Mouse (Mus musculus): ENCODE data around the gene Tmem189. TPM values are rescaled to one million over a fixed set of nuclear protein-coding genes. Genes with fewer than 3 reads are reported as not detected.
A peak's percentile ranks its signal among the peaks of the same experiment; 100 is the strongest.

The Tmem189 gene
- total and polyA plus RNA-seq, 2 experiments from 2014 or later = 39.3 to 76.8 TPM

- 80% methylated on average over 4 of the region's 4 CpGs for WGBS
- no peak overlapping the region for H3K27ac ChIP-seq (ENCODE audit: low read depth)
- no peak for ATAC-seq (ENCODE audit: insufficient read depth, low read depth)
Observed at GRCm38 (mm10) chr2:167719520-167719919, 29.9 kb upstream of the Tmem189 start.

DNA sequence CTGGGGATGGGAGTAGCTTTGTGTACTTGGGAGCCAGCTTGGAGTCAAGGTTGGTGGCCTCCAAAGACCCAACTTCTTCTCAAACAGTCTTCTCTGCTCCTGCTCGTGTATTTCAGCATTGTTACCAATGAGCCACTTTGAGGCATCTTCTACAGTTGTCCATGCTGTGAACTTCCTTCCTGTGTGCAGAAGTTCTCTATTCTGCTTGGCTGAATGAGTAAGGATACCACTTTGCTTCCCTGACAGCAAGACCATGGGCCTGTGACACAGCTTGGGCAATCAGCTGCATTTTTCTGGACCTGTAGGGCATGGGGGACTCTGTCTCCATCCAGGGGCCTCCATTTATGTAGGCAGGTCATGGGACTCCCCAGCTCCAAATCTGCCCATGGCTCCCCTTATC, 27.6 kb upstream of the Tmem189 start:
- H3K4me1 ChIP-seq (ENCODE audit: control insufficient read depth, insufficient read depth) = peaks cover 8% of the 10 kb centered on the region
- no peaks in the 10 kb centered on the region for H3K36me3 ChIP-seq (replicated peaks; ENCODE audit: control insufficient read depth, insufficient read depth, low read length)
- no peak overlapping the region for H3K4me3 ChIP-seq (ENCODE audit: low read depth, low read length)
- 44% methylated on average over 1 of the region's 1 CpGs for WGBS
- H3K27me3 ChIP-seq (ENCODE audit: control insufficient read depth, insufficient read depth, low read length) = no peaks in the 10 kb centered on the region
- DNase-seq (ENCODE audit: low spot score) (no peak), ATAC-seq (ENCODE audit: insufficient read depth, low read depth) (no peak)
- no peak for TF ChIP-seq EP300 (IDR thresholded peaks at IDR 0.05; ENCODE audit: low read depth)
- TF ChIP-seq CTCF (IDR thresholded peaks at IDR 0.05; ENCODE audit: low read depth) = no peak
- no peak overlapping the region for H3K9ac ChIP-seq (replicated peaks; ENCODE audit: low read depth, low read length)
- H3K4me2 ChIP-seq (ENCODE audit: low read depth, low read length) = no peak overlapping the region
- H3K9me3 ChIP-seq (replicated peaks; ENCODE audit: control insufficient read depth, low read length) = no peaks in the 10 kb centered on the region
- no peak overlapping the region for H3K27ac ChIP-seq (ENCODE audit: low read depth)

More at GRCm38 (mm10) chr2:167719520-167719919, 29.9 kb upstream of the Tmem189 start:
- no peak for TF ChIP-seq CTCF (IDR thresholded peaks at IDR 0.05; ENCODE audit: low read depth)
- TF ChIP-seq EP300 (IDR thresholded peaks at IDR 0.05; ENCODE audit: low read depth) = no peak
- Histone ChIP-seq H3K36me3 (replicated peaks; ENCODE audit: control insufficient read depth, insufficient read depth, low read length) (no peaks in the 10 kb centered on the region), H3K4me3 (ENCODE audit: low read depth, low read length) (no peak overlapping the region), H3K9ac (replicated peaks; ENCODE audit: low read depth, low read length) (no peak overlapping the region), H3K27me3 (ENCODE audit: control insufficient read depth, insufficient read depth, low read length) (no peaks in the 10 kb centered on the region), H3K4me1 (ENCODE audit: control insufficient read depth, insufficient read depth) (no peaks in the 10 kb centered on the region), H3K4me2 (ENCODE audit: low read depth, low read length) (no peak overlapping the region), H3K9me3 (replicated peaks; ENCODE audit: control insufficient read depth, low read length) (no peaks in the 10 kb centered on the region)
- no peak for DNase-seq (ENCODE audit: low spot score)

DNA sequence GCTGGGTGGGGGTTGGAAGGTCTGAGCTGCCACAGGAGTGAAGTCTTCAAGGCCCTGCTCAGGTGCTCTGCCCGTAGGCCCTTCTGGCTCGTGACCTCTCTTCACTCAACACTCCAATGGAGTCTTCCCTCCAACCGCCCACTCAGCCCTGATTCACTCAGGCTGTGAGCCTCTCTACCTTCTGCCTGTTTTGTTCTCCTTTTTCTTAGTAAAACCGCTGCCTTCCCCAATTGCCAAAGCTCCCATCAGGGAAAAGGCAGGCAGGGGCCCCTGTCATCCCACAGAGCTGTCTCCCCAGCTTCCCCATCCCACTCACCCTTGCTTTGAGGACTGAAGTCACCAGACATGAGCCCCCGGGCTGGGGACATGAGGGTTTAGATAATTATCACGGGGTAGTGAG, 25.4 kb upstream of the Tmem189 start:
- Histone ChIP-seq H3K27ac (ENCODE audit: low read depth) (no peak overlapping the region), H3K9me3 (replicated peaks; ENCODE audit: control insufficient read depth, low read length) (no peaks in the 10 kb centered on the region), H3K36me3 (replicated peaks; ENCODE audit: control insufficient read depth, insufficient read depth, low read length) (no peaks in the 10 kb centered on the region), H3K4me2 (ENCODE audit: low read depth, low read length) (no peak overlapping the region), H3K27me3 (ENCODE audit: control insufficient read depth, insufficient read depth, low read length) (no peaks in the 10 kb centered on the region), H3K4me1 (ENCODE audit: control insufficient read depth, insufficient read depth) (peaks cover 8% of the 10 kb centered on the region), H3K4me3 (ENCODE audit: low read depth, low read length) (no peak overlapping the region), H3K9ac (replicated peaks; ENCODE audit: low read depth, low read length) (no peak overlapping the region)
- ATAC-seq (ENCODE audit: insufficient read depth, low read depth) (no peak), DNase-seq (ENCODE audit: low spot score) (no peak)
- WGBS = 69% methylated on average over 6 of the region's 6 CpGs
- TF ChIP-seq EP300 (IDR thresholded peaks at IDR 0.05; ENCODE audit: low read depth) (no peak), CTCF (IDR thresholded peaks at IDR 0.05; ENCODE audit: low read depth) (no peak)

GRCm38 (mm10) chr2:167714298-167714697, 24.7 kb upstream of the Tmem189 start:
- no peaks in the 10 kb centered on the region for H3K27me3 ChIP-seq (ENCODE audit: control insufficient read depth, insufficient read depth, low read length)
- WGBS = 81% methylated on average over 6 of the region's 6 CpGs
- peak overlapping the region; percentile 70; the same call in 1 of the 2 replicates for H3K27ac ChIP-seq (ENCODE audit: low read depth)
- no peaks in the 10 kb centered on the region for H3K36me3 ChIP-seq (replicated peaks; ENCODE audit: control insufficient read depth, insufficient read depth, low read length)
- H3K9ac ChIP-seq (replicated peaks; ENCODE audit: low read depth, low read length) = no peak overlapping the region
- no peak for ATAC-seq (ENCODE audit: insufficient read depth, low read depth)
- H3K9me3 ChIP-seq (replicated peaks; ENCODE audit: control insufficient read depth, low read length) = no peaks in the 10 kb centered on the region
- no peak overlapping the region for H3K4me3 ChIP-seq (ENCODE audit: low read depth, low read length)
- TF ChIP-seq CTCF (IDR thresholded peaks at IDR 0.05; ENCODE audit: low read depth) = no peak
- no peak for TF ChIP-seq EP300 (IDR thresholded peaks at IDR 0.05; ENCODE audit: low read depth)
- no peak overlapping the region for H3K4me2 ChIP-seq (ENCODE audit: low read depth, low read length)
- H3K4me1 ChIP-seq (ENCODE audit: control insufficient read depth, insufficient read depth) = peaks cover 8% of the 10 kb centered on the region
- no peak for DNase-seq (ENCODE audit: low spot score)

DNA sequence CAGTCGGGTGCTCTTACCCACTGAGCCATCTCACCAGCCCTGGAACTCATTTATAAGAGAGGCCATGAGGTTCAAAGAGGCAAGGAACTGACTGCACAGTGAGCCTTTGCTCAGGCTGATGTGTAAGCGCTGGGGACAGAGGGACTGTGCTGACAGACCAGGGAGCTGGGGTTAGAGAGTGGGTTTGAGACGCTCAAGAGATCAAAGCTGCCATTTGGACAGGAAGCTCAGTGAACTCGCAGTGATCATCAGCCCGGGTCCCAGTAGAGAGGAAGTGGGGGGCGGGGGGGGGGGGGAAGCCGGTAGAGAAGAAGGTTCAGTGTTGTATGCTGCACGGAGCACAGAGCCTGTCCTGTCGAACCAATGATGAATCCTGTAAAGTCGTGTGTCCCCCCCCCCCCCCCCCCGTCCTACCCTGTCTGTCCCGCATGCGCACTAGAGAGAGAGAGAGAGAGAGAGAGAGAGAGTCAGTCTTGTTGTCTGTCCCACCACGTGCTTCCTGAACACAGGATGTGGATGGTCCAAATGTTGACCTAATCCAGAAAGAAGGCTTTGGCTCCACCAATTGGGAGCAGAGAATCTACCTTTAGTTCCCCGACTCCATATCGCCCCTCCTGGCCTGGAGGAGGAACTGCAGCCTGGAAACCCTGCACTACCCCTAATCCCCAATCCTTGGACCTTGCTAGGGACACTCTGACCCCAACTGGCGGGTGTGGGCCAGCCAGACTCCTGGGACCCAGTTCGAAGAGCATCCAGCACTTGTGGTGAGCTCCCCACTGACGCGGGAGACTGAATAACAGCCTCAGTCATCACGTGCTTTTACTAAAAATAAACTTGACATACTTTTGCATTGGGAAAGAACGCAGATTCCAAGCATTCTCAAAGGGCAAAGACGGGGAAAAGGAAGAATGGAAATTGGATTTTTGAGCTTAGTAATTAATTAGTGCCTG, 23.5 kb upstream of the Tmem189 start:
- 44% methylated on average over 20 of the region's 23 CpGs for WGBS
- peaks cover 8% of the 10 kb centered on the region for H3K4me1 ChIP-seq (ENCODE audit: control insufficient read depth, insufficient read depth)
- peak; percentile 57 for ATAC-seq (ENCODE audit: insufficient read depth, low read depth)
- no peak overlapping the region for H3K9ac ChIP-seq (replicated peaks; ENCODE audit: low read depth, low read length)
- TF ChIP-seq CTCF (IDR thresholded peaks at IDR 0.05; ENCODE audit: low read depth) = peak; percentile 53
- no peak for TF ChIP-seq EP300 (IDR thresholded peaks at IDR 0.05; ENCODE audit: low read depth)
- H3K4me2 ChIP-seq (ENCODE audit: low read depth, low read length) = no peak overlapping the region
- no peaks in the 10 kb centered on the region for H3K9me3 ChIP-seq (replicated peaks; ENCODE audit: control insufficient read depth, low read length)
- no peak overlapping the region for H3K4me3 ChIP-seq (ENCODE audit: low read depth, low read length)
- peak; percentile 73 for DNase-seq (ENCODE audit: low spot score)
- no peaks in the 10 kb centered on the region for H3K36me3 ChIP-seq (replicated peaks; ENCODE audit: control insufficient read depth, insufficient read depth, low read length)
- no peaks in the 10 kb centered on the region for H3K27me3 ChIP-seq (ENCODE audit: control insufficient read depth, insufficient read depth, low read length)
- H3K27ac ChIP-seq (ENCODE audit: low read depth) = peak overlapping the region; percentile 70

All from heart, postnatal 0 days (tissue).